Mouse (Mus musculus): ENCODE data around the gene Defb28. TPM values are rescaled to one million over a fixed set of nuclear protein-coding genes. Genes with fewer than 3 reads are reported as not detected.

Gene Defb28
- polyA plus RNA-seq, 1 experiment from 2014 or later = not detected

GRCm38 (mm10) chr2:152569881-152570280 is 51.8 kb downstream of the Defb28 start:
- Histone ChIP-seq H3K27ac (replicated peaks; ENCODE audit: low read depth, low read length) (no peak overlapping the region), H3K4me3 (ENCODE audit: low read depth, low read length) (no peak overlapping the region)
- 85% methylated on average over 4 of the region's 4 CpGs for WGBS

GRCm38 (mm10) chr2:152570313-152570712 is 52.3 kb downstream of the Defb28 start:
- H3K27me3 ChIP-seq (ENCODE audit: control insufficient read depth, insufficient read depth, low read length) = no peaks in the 10 kb centered on the region
- no peaks in the 10 kb centered on the region for H3K36me3 ChIP-seq (replicated peaks; ENCODE audit: control insufficient read depth, insufficient read depth, low read depth, low read length)
- H3K9me3 ChIP-seq (replicated peaks; ENCODE audit: control insufficient read depth, low read length) = no peaks in the 10 kb centered on the region
- no peak overlapping the region for H3K27ac ChIP-seq (replicated peaks; ENCODE audit: low read depth, low read length)
- H3K4me2 ChIP-seq (ENCODE audit: low read depth, low read length) = no peak overlapping the region
- 78% methylated on average over 6 of the region's 6 CpGs for WGBS
- H3K9ac ChIP-seq (replicated peaks; ENCODE audit: low read length) = no peak overlapping the region
- no peaks in the 10 kb centered on the region for H3K4me1 ChIP-seq (ENCODE audit: control insufficient read depth, insufficient read depth, low read length)
- no peak overlapping the region for H3K4me3 ChIP-seq (ENCODE audit: low read depth, low read length)
- ATAC-seq (replicated peaks; ENCODE audit: insufficient number of reproducible peaks, low FRiP score, low TSS enrichment, low read depth) (no peak), DNase-seq (ENCODE audit: low spot score) (no peak)

More at GRCm38 (mm10) chr2:152569881-152570280, 51.8 kb downstream of the Defb28 start:
- no peaks in the 10 kb centered on the region for H3K4me1 ChIP-seq (ENCODE audit: control insufficient read depth, insufficient read depth, low read length)
- no peaks in the 10 kb centered on the region for H3K36me3 ChIP-seq (replicated peaks; ENCODE audit: control insufficient read depth, insufficient read depth, low read depth, low read length)
- no peaks in the 10 kb centered on the region for H3K9me3 ChIP-seq (replicated peaks; ENCODE audit: control insufficient read depth, low read length)
- H3K4me2 ChIP-seq (ENCODE audit: low read depth, low read length) = no peak overlapping the region
- no peak for DNase-seq (ENCODE audit: low spot score)
- ATAC-seq (replicated peaks; ENCODE audit: insufficient number of reproducible peaks, low FRiP score, low TSS enrichment, low read depth) = no peak
- no peak overlapping the region for H3K9ac ChIP-seq (replicated peaks; ENCODE audit: low read length)
- no peaks in the 10 kb centered on the region for H3K27me3 ChIP-seq (ENCODE audit: control insufficient read depth, insufficient read depth, low read length)

Other genes starting within 250 kb of the Defb28 start
- gene Tbc1d20, start 224.4 kb upstream of the Defb28 start, polyA plus RNA-seq (2014; fragmentation: Nextera tagmentation; extraction: Ambion mirVana) = 25.4 and 26.4 TPM in 2 replicates
- 58.2 and 64.9 TPM in 2 replicates for gene Rbck1, start 185.6 kb upstream of the Defb28 start, polyA plus RNA-seq (2014; fragmentation: Nextera tagmentation; extraction: Ambion mirVana)
- gene Trib3, start 174.2 kb upstream of the Defb28 start, polyA plus RNA-seq (2014; fragmentation: Nextera tagmentation; extraction: Ambion mirVana) = 1.4 and 1.7 TPM in 2 replicates
- 3.0 and 4.2 TPM in 2 replicates for gene Nrsn2, start 141.6 kb upstream of the Defb28 start, polyA plus RNA-seq (2014; fragmentation: Nextera tagmentation; extraction: Ambion mirVana)
- 19.6 and 20.7 TPM in 2 replicates for gene Sox12, start 120.2 kb upstream of the Defb28 start, polyA plus RNA-seq (2014; fragmentation: Nextera tagmentation; extraction: Ambion mirVana)
- 61.6 and 67.7 TPM in 2 replicates for gene Zcchc3, start 103.2 kb upstream of the Defb28 start, polyA plus RNA-seq (2014; fragmentation: Nextera tagmentation; extraction: Ambion mirVana)
- gene 6820408C15Rik, start 102.7 kb upstream of the Defb28 start, polyA plus RNA-seq (2014; fragmentation: Nextera tagmentation; extraction: Ambion mirVana) = 0.17 and 0.24 TPM in 2 replicates
- gene Defb23, start 53.6 kb upstream of the Defb28 start, polyA plus RNA-seq (2014; fragmentation: Nextera tagmentation; extraction: Ambion mirVana) = not detected in 2 replicates
- gene Defb20, start 41.2 kb upstream of the Defb28 start, polyA plus RNA-seq (2014; fragmentation: Nextera tagmentation; extraction: Ambion mirVana) = not detected in 2 replicates
- not detected in 2 replicates for gene Defb22, start 28.1 kb upstream of the Defb28 start, polyA plus RNA-seq (2014; fragmentation: Nextera tagmentation; extraction: Ambion mirVana)
- gene Defb26, start 6.6 kb upstream of the Defb28 start, polyA plus RNA-seq (2014; fragmentation: Nextera tagmentation; extraction: Ambion mirVana) = not detected in 2 replicates
- not detected in 2 replicates for gene Defb29, start 21.8 kb downstream of the Defb28 start, polyA plus RNA-seq (2014; fragmentation: Nextera tagmentation; extraction: Ambion mirVana)
- gene Gm17416, start 51.1 kb downstream of the Defb28 start, polyA plus RNA-seq (2014; fragmentation: Nextera tagmentation; extraction: Ambion mirVana) = not detected in 2 replicates
- gene Defb21, start 54.5 kb downstream of the Defb28 start, polyA plus RNA-seq (2014; fragmentation: Nextera tagmentation; extraction: Ambion mirVana) = not detected in 2 replicates
- gene Defb19, start 62.1 kb downstream of the Defb28 start, polyA plus RNA-seq (2014; fragmentation: Nextera tagmentation; extraction: Ambion mirVana) = not detected in 2 replicates
- not detected in 2 replicates for gene Defb45, start 81.1 kb downstream of the Defb28 start, polyA plus RNA-seq (2014; fragmentation: Nextera tagmentation; extraction: Ambion mirVana)
- not detected in 2 replicates for gene Defb36, start 86.1 kb downstream of the Defb28 start, polyA plus RNA-seq (2014; fragmentation: Nextera tagmentation; extraction: Ambion mirVana)
- not detected in 2 replicates for gene Defb25, start 104.8 kb downstream of the Defb28 start, polyA plus RNA-seq (2014; fragmentation: Nextera tagmentation; extraction: Ambion mirVana)
- 0.36 and 0.91 TPM in 2 replicates for gene Rem1, start 108.7 kb downstream of the Defb28 start, polyA plus RNA-seq (2014; fragmentation: Nextera tagmentation; extraction: Ambion mirVana)
- 115 and 118 TPM in 2 replicates for gene H13, start 151.2 kb downstream of the Defb28 start, polyA plus RNA-seq (2014; fragmentation: Nextera tagmentation; extraction: Ambion mirVana)
- gene Mcts2, start 168.8 kb downstream of the Defb28 start, polyA plus RNA-seq (2014; fragmentation: Nextera tagmentation; extraction: Ambion mirVana) = 40.6 and 45.1 TPM in 2 replicates
- 166 and 179 TPM in 2 replicates for gene Id1, start 218.0 kb downstream of the Defb28 start, polyA plus RNA-seq (2014; fragmentation: Nextera tagmentation; extraction: Ambion mirVana)
- 9.8 and 11.1 TPM in 2 replicates for gene Cox4i2, start 235.9 kb downstream of the Defb28 start, polyA plus RNA-seq (2014; fragmentation: Nextera tagmentation; extraction: Ambion mirVana)

All from embryonic facial prominence, embryonic 11.5 days (tissue).